23 mouse cellular contexts compared by ENCODE assay signal in the genomic region with DNA sequence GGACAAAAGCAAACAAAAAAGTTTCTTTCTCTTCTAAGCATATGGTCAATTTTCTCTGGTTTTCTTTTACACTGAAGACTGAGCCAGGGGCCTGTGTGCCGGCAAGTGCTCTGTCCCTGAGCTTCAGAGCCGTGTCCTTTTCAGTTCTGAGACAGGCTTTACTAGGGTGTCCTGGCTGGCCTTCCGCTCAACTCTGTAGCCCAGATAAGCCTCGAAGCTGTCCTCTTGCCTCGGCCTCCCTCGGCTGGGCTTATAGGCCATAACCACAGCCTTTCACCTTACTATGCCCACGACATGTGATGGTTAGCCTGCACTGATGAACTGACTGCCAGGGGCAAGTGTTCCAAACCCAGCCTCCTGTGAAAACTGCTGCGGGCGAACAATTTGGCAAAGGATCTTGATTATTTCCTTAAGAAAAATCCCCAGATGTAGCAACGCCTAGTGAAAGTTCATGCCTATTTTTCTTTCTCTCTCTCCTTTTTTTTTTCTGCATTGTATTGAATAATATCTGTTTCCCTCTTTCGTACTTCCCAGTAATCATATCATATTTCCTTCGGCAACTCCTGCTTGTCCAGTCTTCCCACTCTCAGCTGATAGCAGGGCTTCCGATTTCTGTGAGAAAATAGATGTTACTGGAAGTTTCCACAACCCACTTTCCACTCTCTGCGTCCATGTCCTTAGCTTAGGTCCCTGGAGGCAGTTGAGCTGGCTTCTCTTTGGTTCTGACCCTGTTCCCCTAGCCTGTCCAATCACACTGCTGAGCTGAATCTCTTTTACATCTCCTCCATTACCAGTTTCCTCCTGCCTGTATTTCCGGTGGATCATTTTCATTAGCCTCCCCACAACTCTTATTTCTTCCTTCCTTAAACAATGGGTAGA. TPM values are rescaled to one million over a fixed set of nuclear protein-coding genes. Genes with fewer than 3 reads are reported as not detected.
DNase-seq lines count a peak whose midpoint lies in the region; ATAC-seq and TF ChIP-seq lines count a peak whose summit lies in the region.
"Had no signal": no experiment of that assay in that cellular context is flagged by ENCODE, and none has a peak within 500 bp of the region (broad histone marks: within the 10 kb centered on the region; RNA-seq: fewer than 3 reads in every experiment).

No protein-coding gene starts in this region.

- no peak overlapping the region for H3K9ac ChIP-seq in heart, embryonic 15.5 days
- H3K9ac ChIP-seq in hindbrain, postnatal 0 days (replicated peaks; ENCODE audit: low read length): no peak overlapping the region
- H3K9ac ChIP-seq: embryonic facial prominence, embryonic 15.5 days; kidney, embryonic 15.5 days; limb, embryonic 15.5 days; midbrain, embryonic 12.5 days had no signal

- TF ChIP-seq CTCF in hindbrain, postnatal 0 days (IDR thresholded peaks at IDR 0.05; ENCODE audit: low read depth): no peak

- intact Hi-C loops in heart, postnatal 25 days (cut with DNase I): no loop called here

- peak overlapping the region; percentile 6 for H3K27ac ChIP-seq in brown adipose tissue, adult 24 weeks (replicated peaks; ENCODE audit: low read depth, low read length)
- peak overlapping the region; percentile 25; the same call in 1 of the 2 replicates for H3K27ac ChIP-seq in heart, embryonic 15.5 days
- no peak overlapping the region for H3K27ac ChIP-seq in hindbrain, postnatal 0 days
- H3K27ac ChIP-seq: embryonic facial prominence, embryonic 15.5 days; forebrain, embryonic 10.5 days; kidney, embryonic 15.5 days; limb, embryonic 15.5 days; midbrain, embryonic 12.5 days had no signal

- no peak for ATAC-seq in heart, embryonic 15.5 days (replicated peaks; ENCODE audit: insufficient number of reproducible peaks, insufficient read depth, low FRiP score, low read depth)
- ATAC-seq in hindbrain, postnatal 0 days: no peak
- ATAC-seq: forebrain, embryonic 16.5 days had no signal

- 50% methylated on average over 15 of the region's 15 CpGs for WGBS in heart, embryonic 15.5 days
- WGBS in hindbrain, postnatal 0 days: 87% methylated on average over 15 of the region's 15 CpGs

- H3K4me3 ChIP-seq in brown adipose tissue, adult 24 weeks (ENCODE audit: insufficient read depth, low read depth, low read length): no peak overlapping the region
- no peak overlapping the region for H3K4me3 ChIP-seq in heart, embryonic 15.5 days
- no peak overlapping the region for H3K4me3 ChIP-seq in hindbrain, postnatal 0 days (ENCODE audit: low read length)
- H3K4me3 ChIP-seq: embryonic facial prominence, embryonic 15.5 days; forebrain, embryonic 10.5 days; kidney, embryonic 15.5 days; limb, embryonic 15.5 days; midbrain, embryonic 12.5 days had no signal

- peak; percentile 47 to 66 for DNase-seq in heart, adult 18-20 months
- DNase-seq in heart, postnatal 25 days (ENCODE audit: low spot score): no peak
- DNase-seq in heart, adult 9 months (ENCODE audit: low spot score in 2 of 2): peak; percentile 50 to 61
- DNase-seq in spleen, postnatal 36 days (ENCODE audit: low spot score in 2 of 2): no peak
- no peak for DNase-seq in cerebellum, postnatal 25 days
- DNase-seq in hindbrain, postnatal 0 days (ENCODE audit: low spot score): no peak
- DNase-seq: adrenal gland, adult 2 months; cerebellum, adult 2 months; kidney, adult 11 months; layer of hippocampus, adult 9-11 months; left cerebral cortex, postnatal 4 days; lung, adult 18-20 months; lung, postnatal 14 days; thymus, adult 2 months; thymus, postnatal 4 days had no signal

- H3K36me3 ChIP-seq in heart, embryonic 15.5 days: no peaks in the 10 kb centered on the region
- no peaks in the 10 kb centered on the region for H3K36me3 ChIP-seq in hindbrain, postnatal 0 days (ENCODE audit: insufficient read depth, low read length)
- H3K36me3 ChIP-seq: embryonic facial prominence, embryonic 15.5 days; forebrain, embryonic 10.5 days; kidney, embryonic 15.5 days; limb, embryonic 15.5 days; midbrain, embryonic 12.5 days had no signal

- no peaks in the 10 kb centered on the region for H3K27me3 ChIP-seq in heart, embryonic 15.5 days
- no peaks in the 10 kb centered on the region for H3K27me3 ChIP-seq in hindbrain, postnatal 0 days (ENCODE audit: insufficient read depth, low read length)
- H3K27me3 ChIP-seq: embryonic facial prominence, embryonic 15.5 days; kidney, embryonic 15.5 days; limb, embryonic 15.5 days; midbrain, embryonic 12.5 days had no signal

- H3K4me2 ChIP-seq in heart, embryonic 15.5 days: no peak overlapping the region
- no peak overlapping the region for H3K4me2 ChIP-seq in hindbrain, postnatal 0 days (ENCODE audit: low read depth, low read length)
- H3K4me2 ChIP-seq: embryonic facial prominence, embryonic 15.5 days; kidney, embryonic 15.5 days; limb, embryonic 15.5 days; midbrain, embryonic 12.5 days had no signal

- H3K4me1 ChIP-seq in brown adipose tissue, adult 24 weeks (ENCODE audit: control insufficient read depth, insufficient read depth, insufficient read length, low read length): peaks cover 7% of the 10 kb centered on the region; the same call in 1 of the 2 replicates
- H3K4me1 ChIP-seq in heart, embryonic 15.5 days (replicated peaks): no peaks in the 10 kb centered on the region
- no peaks in the 10 kb centered on the region for H3K4me1 ChIP-seq in hindbrain, postnatal 0 days (ENCODE audit: insufficient read depth, low read length)
- H3K4me1 ChIP-seq: embryonic facial prominence, embryonic 15.5 days; forebrain, embryonic 10.5 days; midbrain, embryonic 12.5 days had no signal

- no peaks in the 10 kb centered on the region for H3K9me3 ChIP-seq in heart, embryonic 15.5 days (replicated peaks)
- no peaks in the 10 kb centered on the region for H3K9me3 ChIP-seq in hindbrain, postnatal 0 days (ENCODE audit: low read length)
- H3K9me3 ChIP-seq: embryonic facial prominence, embryonic 15.5 days; forebrain, embryonic 10.5 days; kidney, embryonic 15.5 days; limb, embryonic 15.5 days; midbrain, embryonic 12.5 days had no signal

RNA-seq across cellular contexts. Expression of gene Dusp6, which starts 48.4 kb away (rescaled TPM):
- total RNA-seq in heart, adult 18-20 months (2021): 10 to 100 TPM; 14.0 to 16.0 TPM
- 10 to 100 TPM; 18.5 to 19.5 TPM for total RNA-seq in heart, postnatal 25 days (2021)
- 47.6 and 47.7 TPM in 2 replicates for polyA plus RNA-seq in brown adipose tissue, adult 24 weeks (2012; ENCODE audit: insufficient read depth, insufficient read length, missing spikeins)
- polyA plus RNA-seq in heart, embryonic 15.5 days (2015; fragmentation: Nextera tagmentation; extraction: Ambion mirVana): 34.9 and 40.4 TPM in 2 replicates
- 65.3 and 74.0 TPM in 2 replicates for total RNA-seq in hindbrain, postnatal 0 days (2014; rRNA removed)
- polyA plus RNA-seq in hindbrain, postnatal 0 days (2015; fragmentation: Nextera tagmentation; extraction: Ambion mirVana): 32.5 and 35.2 TPM in 2 replicates

Comparison
In these comparisons a context has a peak if more than half of its experiments do, and no peak if none do; other contexts are left out.
1. DNase-seq: peak in heart, adult 18-20 months (2 of 2) and heart, adult 9 months (2 of 2); none in heart, postnatal 25 days (single experiment), spleen, postnatal 36 days (0 of 2), cerebellum, postnatal 25 days (0 of 2) and hindbrain, postnatal 0 days (single experiment).